Mouse (Mus musculus): Measurements from ENCODE around the gene Cd200r3. TPM values are rescaled to one million over a fixed set of nuclear protein-coding genes. Genes with fewer than 3 reads are reported as not detected.

Gene Cd200r3
- polyA plus RNA-seq, 1 experiment from 2014 or later, result 1.4 TPM

DNA sequence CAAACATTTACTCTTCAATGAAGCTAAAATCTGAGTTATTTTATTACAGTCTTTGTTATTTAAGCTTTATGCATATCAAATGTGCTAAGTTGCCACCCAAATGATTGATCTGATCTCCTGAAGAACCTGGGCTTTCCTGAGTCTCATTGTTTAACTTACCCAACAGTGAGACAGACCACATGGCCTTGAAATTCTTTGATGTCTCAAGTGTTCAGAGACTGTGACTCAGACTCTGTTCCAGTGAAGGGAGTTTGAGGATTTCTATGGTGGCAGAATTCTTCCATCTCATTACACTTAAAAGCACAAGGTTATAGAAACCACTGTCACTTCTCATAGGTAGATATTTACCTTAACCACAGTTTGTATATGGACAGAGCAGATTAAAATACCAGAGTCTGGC lies 32.6 kb downstream of the Cd200r3 start:
- H3K4me1 ChIP-seq, result no peaks in the 10 kb centered on the region
- H3K4me2 ChIP-seq, result no peak overlapping the region
- H3K9ac ChIP-seq, result no peak overlapping the region
- ATAC-seq (ENCODE audit: insufficient read depth, low FRiP score, low read depth), result no peak
- no peaks in the 10 kb centered on the region for H3K27me3 ChIP-seq (replicated peaks)
- no peaks in the 10 kb centered on the region for H3K9me3 ChIP-seq
- H3K36me3 ChIP-seq, result no peaks in the 10 kb centered on the region
- no peak overlapping the region for H3K27ac ChIP-seq
- no peak overlapping the region for H3K4me3 ChIP-seq (replicated peaks)

DNA sequence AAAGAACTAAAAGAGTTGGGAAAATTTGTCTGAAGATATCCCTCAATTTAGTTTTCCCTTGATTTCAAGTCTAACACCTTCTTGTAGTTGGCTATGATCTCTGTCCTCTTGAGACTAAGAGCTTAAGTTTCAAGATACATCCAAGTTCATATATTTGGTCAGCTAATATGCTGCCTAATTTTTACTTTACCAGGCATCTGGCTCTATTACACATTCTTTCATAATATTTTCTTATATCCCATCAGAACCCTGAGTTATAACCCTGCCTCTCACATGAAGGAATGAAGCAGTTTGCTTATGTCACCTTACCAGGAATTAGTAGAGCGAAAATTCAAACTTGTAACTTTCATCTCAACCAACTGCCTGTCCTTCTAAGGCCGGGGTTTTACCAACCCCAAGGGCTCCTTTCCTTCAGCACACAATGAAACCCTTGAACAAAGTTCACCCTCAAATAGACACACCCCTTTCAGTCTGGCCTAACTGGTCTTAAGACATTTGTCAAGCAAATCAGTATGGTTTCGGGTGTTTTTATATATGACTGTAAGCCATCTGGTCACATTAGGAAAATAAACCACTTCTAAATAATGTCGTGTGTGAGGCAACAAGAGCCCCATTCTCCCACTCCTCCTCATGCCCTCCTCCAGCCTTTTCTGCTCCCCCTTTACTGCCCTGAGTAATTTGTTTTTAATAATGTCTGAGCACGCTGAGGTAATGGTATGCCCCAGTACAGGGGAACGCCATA lies 33.6 kb downstream of the Cd200r3 start:
- Histone ChIP-seq H3K4me2 (no peak overlapping the region), H3K36me3 (no peaks in the 10 kb centered on the region), H3K9ac (no peak overlapping the region), H3K27ac (no peak overlapping the region), H3K4me3 (replicated peaks) (no peak overlapping the region), H3K9me3 (no peaks in the 10 kb centered on the region), H3K27me3 (replicated peaks) (no peaks in the 10 kb centered on the region), H3K4me1 (no peaks in the 10 kb centered on the region)
- WGBS, result 27% methylated on average over 6 of the region's 6 CpGs
- peak; percentile 63 for ATAC-seq (ENCODE audit: insufficient read depth, low FRiP score, low read depth)

- H3K4me2 ChIP-seq, result no peak overlapping the region
- no peak for ATAC-seq (ENCODE audit: insufficient read depth, low FRiP score, low read depth)
- H3K9ac ChIP-seq, result no peak overlapping the region
- H3K27ac ChIP-seq, result no peak overlapping the region
- no peaks in the 10 kb centered on the region for H3K9me3 ChIP-seq
- H3K4me1 ChIP-seq, result no peaks in the 10 kb centered on the region
- no peaks in the 10 kb centered on the region for H3K27me3 ChIP-seq (replicated peaks)
- H3K4me3 ChIP-seq (replicated peaks), result no peak overlapping the region
- 78% methylated on average over 2 of the region's 2 CpGs for WGBS
- no peaks in the 10 kb centered on the region for H3K36me3 ChIP-seq
Observed at GRCm38 (mm10) chr16:44978193-44978592, 34.7 kb downstream of the Cd200r3 start.

DNA sequence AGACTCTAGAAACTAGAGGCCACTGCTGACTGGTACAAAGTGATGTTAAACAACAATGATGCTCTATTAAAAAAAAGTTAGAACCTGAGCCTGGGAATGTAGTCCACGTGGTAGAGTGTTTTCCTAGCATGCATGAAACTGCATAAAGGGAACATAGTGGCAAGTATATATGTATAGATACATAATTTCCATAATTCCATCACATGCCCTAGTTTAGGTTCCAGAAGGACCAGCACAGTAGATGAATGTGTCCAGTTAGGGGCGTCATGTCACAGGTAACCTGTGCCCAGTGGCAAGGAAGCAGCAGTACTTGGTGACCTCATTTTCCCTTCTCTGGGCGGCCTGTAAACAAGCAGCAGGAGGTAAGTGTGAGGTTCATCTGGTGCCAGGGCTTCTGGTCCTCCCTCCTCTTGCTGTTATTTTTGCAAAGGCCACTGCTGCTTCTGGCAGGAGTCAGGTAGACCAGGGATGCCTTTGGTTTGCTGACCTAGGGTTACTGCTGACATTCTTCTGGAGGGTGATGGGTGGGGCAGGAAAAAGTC lies 35.9 kb downstream of the Cd200r3 start:
- Histone ChIP-seq H3K4me1 (no peaks in the 10 kb centered on the region), H3K27ac (no peak overlapping the region), H3K4me2 (no peak overlapping the region), H3K9me3 (no peaks in the 10 kb centered on the region), H3K27me3 (replicated peaks) (no peaks in the 10 kb centered on the region), H3K36me3 (no peaks in the 10 kb centered on the region), H3K9ac (no peak overlapping the region), H3K4me3 (replicated peaks) (no peak overlapping the region)
- 87% methylated on average over 3 of the region's 3 CpGs for WGBS
- no peak for ATAC-seq (ENCODE audit: insufficient read depth, low FRiP score, low read depth)

GRCm38 (mm10) chr16:44982972-44983371 lies 39.5 kb downstream of the Cd200r3 start:
- Histone ChIP-seq H3K4me2 (no peak overlapping the region), H3K9ac (no peak overlapping the region), H3K27ac (peak overlapping the region; percentile 54; the same call in 1 of the 2 replicates), H3K27me3 (replicated peaks) (no peaks in the 10 kb centered on the region), H3K4me3 (replicated peaks) (no peak overlapping the region), H3K36me3 (no peaks in the 10 kb centered on the region), H3K9me3 (no peaks in the 10 kb centered on the region), H3K4me1 (no peaks in the 10 kb centered on the region)
- ATAC-seq (ENCODE audit: insufficient read depth, low FRiP score, low read depth), result no peak; the same call in 1 of the 2 replicates
- WGBS, result 65% methylated on average over 2 of the region's 2 CpGs

DNA sequence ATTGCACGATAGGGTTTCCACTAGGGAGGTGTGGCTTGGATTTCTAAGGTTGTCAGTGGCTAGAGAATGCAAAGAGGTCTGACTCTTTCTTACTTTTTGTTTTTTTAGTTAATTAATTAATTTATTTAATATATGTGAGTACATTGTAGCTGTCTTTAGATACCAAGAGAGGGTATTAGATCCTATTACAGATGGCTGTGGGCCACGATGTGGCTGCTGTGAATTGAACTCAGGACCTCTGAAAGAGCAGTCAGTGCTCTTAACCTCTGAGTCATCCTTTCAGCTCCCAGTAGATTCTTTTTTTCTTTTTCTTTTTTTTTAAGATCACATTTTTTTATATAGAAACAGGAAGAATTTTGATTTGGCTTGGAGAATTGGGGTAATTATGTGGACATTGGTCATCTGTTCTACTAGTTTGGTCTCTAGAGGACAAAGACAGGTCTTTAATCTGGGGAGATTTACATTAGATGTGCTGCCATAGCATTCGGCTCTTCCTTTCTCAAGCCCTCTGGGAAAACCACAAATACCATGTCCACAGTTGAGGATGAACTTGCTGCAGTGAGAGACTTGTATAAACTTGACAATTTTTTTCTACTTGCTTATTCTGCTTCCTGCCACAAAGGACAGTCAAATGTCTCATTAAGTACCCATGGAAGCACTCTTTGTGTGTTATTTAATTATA lies 40.0 kb downstream of the Cd200r3 start:
- 44% methylated on average over 3 of the region's 3 CpGs for WGBS
- Histone ChIP-seq H3K4me1 (no peaks in the 10 kb centered on the region), H3K4me2 (no peak overlapping the region), H3K27me3 (replicated peaks) (no peaks in the 10 kb centered on the region), H3K9me3 (no peaks in the 10 kb centered on the region), H3K27ac (peak overlapping the region; percentile 54; the same call in 1 of the 2 replicates), H3K36me3 (no peaks in the 10 kb centered on the region), H3K9ac (no peak overlapping the region), H3K4me3 (replicated peaks) (no peak overlapping the region)
- no peak; the same call in 1 of the 2 replicates for ATAC-seq (ENCODE audit: insufficient read depth, low FRiP score, low read depth)

- H3K27me3 ChIP-seq (replicated peaks), result no peaks in the 10 kb centered on the region
- H3K36me3 ChIP-seq, result no peaks in the 10 kb centered on the region
- no peak overlapping the region for H3K4me2 ChIP-seq
- H3K27ac ChIP-seq, result no peak overlapping the region
- peak; percentile 47; the same call in 1 of the 2 replicates for ATAC-seq (ENCODE audit: insufficient read depth, low FRiP score, low read depth)
- no peak overlapping the region for H3K4me3 ChIP-seq (replicated peaks)
- no peaks in the 10 kb centered on the region for H3K4me1 ChIP-seq
- H3K9me3 ChIP-seq, result no peaks in the 10 kb centered on the region
- no peak overlapping the region for H3K9ac ChIP-seq
Observed at GRCm38 (mm10) chr16:44984111-44984510, 40.6 kb downstream of the Cd200r3 start.

DNA sequence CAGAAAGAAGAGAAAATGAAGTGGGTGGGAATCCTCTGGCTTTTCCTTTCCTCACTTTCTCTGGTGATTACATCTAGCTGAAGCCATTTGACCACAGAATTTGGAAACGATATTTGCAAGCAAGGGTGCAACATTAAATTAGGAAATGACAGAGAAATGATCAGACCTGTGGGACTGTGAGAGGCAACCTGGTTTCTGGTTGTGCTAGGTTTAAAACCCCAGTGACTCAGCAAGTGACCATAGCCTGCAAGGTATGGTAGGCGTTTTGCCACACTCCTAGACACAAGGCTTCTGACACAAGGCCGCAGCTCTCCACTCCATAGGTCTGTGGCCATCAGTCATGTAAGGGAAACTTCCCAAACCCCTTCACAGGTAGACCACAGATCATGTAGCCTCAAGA lies 41.4 kb downstream of the Cd200r3 start:
- Histone ChIP-seq H3K9ac (no peak overlapping the region), H3K4me3 (replicated peaks) (no peak overlapping the region), H3K4me1 (no peaks in the 10 kb centered on the region), H3K27me3 (replicated peaks) (no peaks in the 10 kb centered on the region), H3K9me3 (no peaks in the 10 kb centered on the region), H3K27ac (peak overlapping the region; percentile 35; the same call in 1 of the 2 replicates), H3K36me3 (no peaks in the 10 kb centered on the region), H3K4me2 (no peak overlapping the region)
- 82% methylated on average over 3 of the region's 3 CpGs for WGBS
- no peak for ATAC-seq (ENCODE audit: insufficient read depth, low FRiP score, low read depth)

- no peak overlapping the region for H3K9ac ChIP-seq
- H3K36me3 ChIP-seq, result no peaks in the 10 kb centered on the region
- no peaks in the 10 kb centered on the region for H3K9me3 ChIP-seq
- H3K27me3 ChIP-seq (replicated peaks), result no peaks in the 10 kb centered on the region
- WGBS, result 44% methylated on average over 2 of the region's 2 CpGs
- no peak overlapping the region for H3K4me3 ChIP-seq (replicated peaks)
- no peak overlapping the region for H3K4me2 ChIP-seq
- no peak for ATAC-seq (ENCODE audit: insufficient read depth, low FRiP score, low read depth)
- no peak overlapping the region for H3K27ac ChIP-seq
- no peaks in the 10 kb centered on the region for H3K4me1 ChIP-seq
Observed at GRCm38 (mm10) chr16:44986029-44986428, 42.6 kb downstream of the Cd200r3 start.

DNA sequence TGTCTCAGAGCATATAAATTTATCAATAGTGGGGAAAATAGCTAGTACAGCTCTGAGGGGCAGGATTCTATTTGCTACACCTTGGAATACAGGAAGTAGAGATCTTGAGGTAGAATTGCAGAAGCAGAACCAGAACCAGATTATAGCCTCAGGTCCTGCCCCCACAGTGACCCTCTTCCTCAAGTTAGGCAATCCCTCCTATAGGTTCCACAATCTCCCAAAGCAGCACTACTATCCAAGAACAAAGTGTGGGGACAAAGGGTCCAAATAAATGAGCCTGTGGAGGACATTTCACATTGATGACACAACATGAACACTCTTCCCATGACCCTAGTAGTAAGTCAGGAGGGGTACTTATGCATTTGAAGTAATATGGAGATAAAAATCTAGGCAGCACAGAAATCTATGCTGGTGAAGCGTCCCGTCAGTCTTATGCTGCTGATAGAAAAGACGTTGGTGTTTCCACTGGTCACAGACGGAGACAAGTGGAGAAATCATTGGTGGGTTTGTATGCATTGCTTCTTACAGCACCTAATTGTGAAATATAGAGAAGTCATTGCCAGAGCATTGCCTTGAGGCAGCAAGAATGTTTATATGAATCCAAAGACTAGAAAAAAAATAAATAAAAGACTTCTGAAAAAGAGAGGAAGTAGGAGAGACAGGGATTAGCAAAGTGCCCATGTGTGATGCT lies 45.3 kb downstream of the Cd200r3 start:
- H3K27me3 ChIP-seq (replicated peaks), result no peaks in the 10 kb centered on the region
- no peaks in the 10 kb centered on the region for H3K9me3 ChIP-seq
- no peak overlapping the region for H3K4me2 ChIP-seq
- no peak for ATAC-seq (ENCODE audit: insufficient read depth, low FRiP score, low read depth)
- no peak overlapping the region for H3K9ac ChIP-seq
- no peaks in the 10 kb centered on the region for H3K36me3 ChIP-seq
- 83% methylated on average over 4 of the region's 4 CpGs for WGBS
- H3K4me1 ChIP-seq, result no peaks in the 10 kb centered on the region
- H3K27ac ChIP-seq, result no peak overlapping the region
- H3K4me3 ChIP-seq (replicated peaks), result no peak overlapping the region

GRCm38 (mm10) chr16:44993319-44994019 lies 50.0 kb downstream of the Cd200r3 start:
- H3K4me3 ChIP-seq (replicated peaks), result no peak overlapping the region
- ATAC-seq (ENCODE audit: insufficient read depth, low FRiP score, low read depth), result no peak
- H3K9ac ChIP-seq, result no peak overlapping the region
- no peaks in the 10 kb centered on the region for H3K4me1 ChIP-seq
- 83% methylated on average over 4 of the region's 4 CpGs for WGBS
- no peaks in the 10 kb centered on the region for H3K27me3 ChIP-seq (replicated peaks)
- H3K36me3 ChIP-seq, result no peaks in the 10 kb centered on the region
- no peaks in the 10 kb centered on the region for H3K9me3 ChIP-seq
- H3K4me2 ChIP-seq, result no peak overlapping the region
- no peak overlapping the region for H3K27ac ChIP-seq
